Mouse (Mus musculus): ENCODE data around the gene Pate4. TPM values are rescaled to one million over a fixed set of nuclear protein-coding genes. Genes with fewer than 3 reads are reported as not detected.

Pate4 gene
- polyA plus RNA-seq, 1 experiment from 2014 or later: not detected

DNA sequence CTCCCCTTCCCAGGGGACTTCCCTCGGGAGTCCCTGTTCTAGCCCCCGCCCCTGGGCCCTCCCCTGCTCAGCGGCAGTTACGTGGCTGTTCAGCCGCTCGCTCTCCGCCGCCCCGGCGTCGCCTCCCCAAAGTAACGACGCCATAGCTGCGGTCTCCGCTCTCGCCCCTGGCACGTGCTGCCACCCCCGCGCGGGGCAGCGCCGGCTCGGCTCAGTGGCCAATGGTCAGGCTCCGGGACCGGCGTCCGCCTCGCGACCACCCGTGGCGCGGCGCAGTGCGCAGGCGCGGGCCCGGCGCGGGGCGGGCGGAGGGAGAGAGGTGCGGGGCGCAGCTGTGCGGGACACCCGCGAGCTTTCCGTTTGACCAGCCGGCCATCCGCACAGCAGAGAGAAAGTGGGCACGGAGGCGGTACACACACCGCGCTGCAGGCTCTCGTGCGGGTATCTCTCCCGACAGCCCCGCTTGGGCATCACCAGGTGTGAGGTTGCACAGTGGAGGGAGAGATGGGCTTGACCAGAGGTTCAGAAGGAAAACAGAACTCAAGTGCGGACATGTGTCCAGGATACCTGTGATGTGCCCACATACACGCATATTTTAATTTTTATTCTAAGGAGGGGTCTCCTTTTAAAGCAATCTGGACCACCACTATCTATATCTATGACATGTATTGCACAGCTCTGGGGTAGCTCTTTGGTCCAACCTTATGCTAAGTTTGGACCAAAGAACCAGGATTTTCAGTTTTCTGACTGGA lies 53.3 kb downstream of the Pate4 start, which contains the start of the genes Ddx25 and Pus3:
Ddx25 (minus strand) TSS at position 272 of the 752 bp plus-strand sequence.
Pus3 (plus strand) TSS at position 339 of the 752 bp plus-strand sequence.
- Histone ChIP-seq H3K4me3 (ENCODE audit: low read depth, low read length) (peak within 1 kb of the TSS; percentile 80), H3K27ac (ENCODE audit: low read depth) (no peak within 1 kb of the TSS), H3K4me2 (ENCODE audit: low read length) (peak within 1 kb of the TSS; percentile 94), H3K4me1 (replicated peaks; ENCODE audit: control insufficient read depth, insufficient read depth, low read length) (peaks cover 11% of the 10 kb centered on the region; the same call in 1 of the 2 replicates), H3K27me3 (replicated peaks; ENCODE audit: control insufficient read depth, insufficient read depth, low read length) (0 out of 2 replicates have a peak, but pooled peaks cover 7% of the 10 kb centered on the region), H3K36me3 (ENCODE audit: control insufficient read depth, insufficient read depth, low read length) (peaks cover 18% of the 10 kb centered on the region), H3K9me3 (ENCODE audit: control insufficient read depth, low read length) (no peaks in the 10 kb centered on the region), H3K9ac (ENCODE audit: low read length) (peak within 1 kb of the TSS; percentile 73)
- DNase-seq (ENCODE audit: low spot score): peak; percentile 68
- WGBS: under 1% methylated on average over 59 of the region's 59 CpGs
- ATAC-seq (replicated peaks; ENCODE audit: low FRiP score, low TSS enrichment, low read depth): peak; percentile 77

Other genes with a start within 250 kb of the Pate4 start
- 9.3 and 11.5 TPM in 2 replicates for gene Cdon, start 190.8 kb downstream of the Pate4 start, polyA plus RNA-seq (2014; fragmentation: Nextera tagmentation; extraction: Ambion mirVana)
- not detected in 2 replicates for gene Gm1113, start 93.7 kb downstream of the Pate4 start, polyA plus RNA-seq (2014; fragmentation: Nextera tagmentation; extraction: Ambion mirVana)
- gene Ddx25, start 53.4 kb downstream of the Pate4 start, polyA plus RNA-seq (2014; fragmentation: Nextera tagmentation; extraction: Ambion mirVana): 2.1 and 3.1 TPM in 2 replicates
- gene Pus3, start 53.3 kb downstream of the Pate4 start, polyA plus RNA-seq (2014; fragmentation: Nextera tagmentation; extraction: Ambion mirVana): 21.7 and 23.9 TPM in 2 replicates
- 0.31 and 0.43 TPM in 2 replicates for gene Pate2, start 41.7 kb downstream of the Pate4 start, polyA plus RNA-seq (2014; fragmentation: Nextera tagmentation; extraction: Ambion mirVana)
- 14.4 and 14.6 TPM in 2 replicates for gene Hyls1, start 41.5 kb downstream of the Pate4 start, polyA plus RNA-seq (2014; fragmentation: Nextera tagmentation; extraction: Ambion mirVana)
- 0.14 TPM in 1 of 2 replicates, not detected in the other for gene Pate3, start 36.3 kb upstream of the Pate4 start, polyA plus RNA-seq (2014; fragmentation: Nextera tagmentation; extraction: Ambion mirVana)
- not detected in 2 replicates for gene Pate1, start 75.4 kb upstream of the Pate4 start, polyA plus RNA-seq (2014; fragmentation: Nextera tagmentation; extraction: Ambion mirVana)
- gene Gm17677, start 129.1 kb upstream of the Pate4 start, polyA plus RNA-seq (2014; fragmentation: Nextera tagmentation; extraction: Ambion mirVana): not detected in 2 replicates
- not detected in 2 replicates for gene Gm17727, start 166.2 kb upstream of the Pate4 start, polyA plus RNA-seq (2014; fragmentation: Nextera tagmentation; extraction: Ambion mirVana)
- gene Gm27235, start 178.2 kb upstream of the Pate4 start, polyA plus RNA-seq (2014; fragmentation: Nextera tagmentation; extraction: Ambion mirVana): not detected in 2 replicates
- not detected in 2 replicates for gene D730048I06Rik, start 178.2 kb upstream of the Pate4 start, polyA plus RNA-seq (2014; fragmentation: Nextera tagmentation; extraction: Ambion mirVana)
- not detected in 2 replicates for gene 9230110F15Rik, start 232.2 kb upstream of the Pate4 start, polyA plus RNA-seq (2014; fragmentation: Nextera tagmentation; extraction: Ambion mirVana)

Measured in intestine, embryonic 14.5 days (tissue).